Mouse (Mus musculus): ENCODE results near the gene Srp54c.
"Not testable (repeated sequence)": the region's sequence is repeated elsewhere in the genome, so short reads cannot be mapped to it uniquely, and the experiment has no call there.

The Srp54c gene

GRCm38 (mm10) chr12:55229626-55230519, at the start of gene Srp54c:
Gene Srp54c, plus strand, starts transcription at chr12:55230168.
- not testable (repeated sequence) for DNase-seq

- not testable (repeated sequence) for DNase-seq
These were observed 42.3 kb upstream of the Srp54c start for GRCm38 (mm10) chr12:55187686-55188085.

GRCm38 (mm10) chr12:55189127-55189526, 40.8 kb upstream of the Srp54c start:
- not testable (repeated sequence) for DNase-seq

GRCm38 (mm10) chr12:55199306-55199705, 30.7 kb upstream of the Srp54c start, which contains the start of gene 1700047I17Rik2:
Gene 1700047I17Rik2, plus strand, starts transcription at chr12:55199592.
- DNase-seq: not testable (repeated sequence)

GRCm38 (mm10) chr12:55199799-55200198, 30.2 kb upstream of the Srp54c start:
- not testable (repeated sequence) for DNase-seq

GRCm38 (mm10) chr12:55212944-55213343, 17.0 kb upstream of the Srp54c start:
- DNase-seq: not testable (repeated sequence)

- peak in 1 of 2 experiments; percentile 8 for DNase-seq
These were observed 523 bp downstream of the Srp54c start for GRCm38 (mm10) chr12:55230520-55230861.

GRCm38 (mm10) chr12:55242243-55242642, 12.3 kb downstream of the Srp54c start:
- not testable (repeated sequence) for DNase-seq

GRCm38 (mm10) chr12:55261950-55262349, 32.0 kb downstream of the Srp54c start:
- DNase-seq: not testable (repeated sequence)

GRCm38 (mm10) chr12:55263385-55263784, 33.4 kb downstream of the Srp54c start:
- not testable (repeated sequence) for DNase-seq

GRCm38 (mm10) chr12:55272243-55272642, 42.3 kb downstream of the Srp54c start:
- no peak for DNase-seq

- DNase-seq: not testable (repeated sequence)
These were observed 47.6 kb downstream of the Srp54c start for GRCm38 (mm10) chr12:55277583-55277982.

- no peak for DNase-seq
These were observed 68.1 kb downstream of the Srp54c start for GRCm38 (mm10) chr12:55298112-55298511.

- DNase-seq: no peak
These were observed 69.4 kb downstream of the Srp54c start, which contains the start of gene 1110008L16Rik for GRCm38 (mm10) chr12:55299336-55299735. Gene 1110008L16Rik, plus strand, starts transcription at chr12:55299577.

- no peak for DNase-seq
These were observed 70.9 kb downstream of the Srp54c start for GRCm38 (mm10) chr12:55300820-55301351.

GRCm38 (mm10) chr12:55301472-55302300, 71.7 kb downstream of the Srp54c start:
- DNase-seq: no peak

- DNase-seq: peak; percentile 89 to 91
These were observed 72.8 kb downstream of the Srp54c start, which contains the start of gene Ppp2r3c for GRCm38 (mm10) chr12:55302485-55303441. Gene Ppp2r3c, minus strand, starts transcription at chr12:55302998.

GRCm38 (mm10) chr12:55306371-55306770, 76.4 kb downstream of the Srp54c start:
- no peak for DNase-seq

- DNase-seq: no peak
These were observed 77.6 kb downstream of the Srp54c start for GRCm38 (mm10) chr12:55307566-55307965.

- no peak for DNase-seq
These were observed 78.8 kb downstream of the Srp54c start for GRCm38 (mm10) chr12:55308731-55309130.

GRCm38 (mm10) chr12:55309501-55309900, 79.5 kb downstream of the Srp54c start:
- DNase-seq: no peak

GRCm38 (mm10) chr12:55311841-55312240, 81.9 kb downstream of the Srp54c start:
- DNase-seq: no peak

Measured in cerebellum, adult 18-20 months (tissue).